Mouse (Mus musculus) right cerebral cortex, postnatal 36 days (tissue): ENCODE measurements around the gene Gfod1.

Experiments
- DNase-seq, 2 experiments: peaks; one replicate each; pipeline ENCODE4 v3.0.0; 2022; ENCODE audit warnings: low spot score in 2 of 2, mixed read lengths in 1 of 2

Gfod1 gene

GRCm38 (mm10) chr13:43263646-43264045, 40.3 kb downstream of the Gfod1 start:
- DNase-seq, result no peak

GRCm38 (mm10) chr13:43262114-43262739, 41.7 kb downstream of the Gfod1 start:
- DNase-seq, result peak; percentile 72 to 86

GRCm38 (mm10) chr13:43261287-43261686, 42.7 kb downstream of the Gfod1 start:
- no peak for DNase-seq

GRCm38 (mm10) chr13:43260731-43261130, 43.2 kb downstream of the Gfod1 start:
- DNase-seq, result no peak

- no peak for DNase-seq
These were observed 47.5 kb downstream of the Gfod1 start for GRCm38 (mm10) chr13:43256447-43256846.

- no peak for DNase-seq
These were observed 50.4 kb downstream of the Gfod1 start for GRCm38 (mm10) chr13:43253526-43253925.

GRCm38 (mm10) chr13:43252105-43252790, 51.7 kb downstream of the Gfod1 start:
- no peak for DNase-seq

- DNase-seq, result no peak
These were observed 52.6 kb downstream of the Gfod1 start for GRCm38 (mm10) chr13:43251391-43251790.

- DNase-seq, result no peak
These were observed 53.3 kb downstream of the Gfod1 start for GRCm38 (mm10) chr13:43250653-43251052.

GRCm38 (mm10) chr13:43250106-43250505, 53.9 kb downstream of the Gfod1 start:
- no peak for DNase-seq

GRCm38 (mm10) chr13:43248381-43248780, 55.6 kb downstream of the Gfod1 start:
- no peak for DNase-seq

GRCm38 (mm10) chr13:43246876-43247275, 57.1 kb downstream of the Gfod1 start:
- no peak for DNase-seq

GRCm38 (mm10) chr13:43243793-43244192, 60.2 kb downstream of the Gfod1 start:
- no peak for DNase-seq

GRCm38 (mm10) chr13:43243240-43243639, 60.7 kb downstream of the Gfod1 start:
- no peak for DNase-seq

GRCm38 (mm10) chr13:43241750-43242149, 62.2 kb downstream of the Gfod1 start:
- no peak for DNase-seq

GRCm38 (mm10) chr13:43241069-43241468, 62.9 kb downstream of the Gfod1 start:
- no peak for DNase-seq

- DNase-seq, result peak in 1 of 2 experiments; percentile 68
These were observed 64.2 kb downstream of the Gfod1 start for GRCm38 (mm10) chr13:43239790-43240216.

- no peak for DNase-seq
These were observed 67.3 kb downstream of the Gfod1 start for GRCm38 (mm10) chr13:43236630-43237029.

- no peak for DNase-seq
These were observed 68.0 kb downstream of the Gfod1 start for GRCm38 (mm10) chr13:43235982-43236381.

- DNase-seq, result no peak
These were observed 68.4 kb downstream of the Gfod1 start for GRCm38 (mm10) chr13:43235586-43235910.

- no peak for DNase-seq
These were observed 68.9 kb downstream of the Gfod1 start for GRCm38 (mm10) chr13:43234869-43235585.

- no peak for DNase-seq
These were observed 70.6 kb downstream of the Gfod1 start for GRCm38 (mm10) chr13:43233331-43233730.
